Mouse (Mus musculus) C2C12 (cell line): Measurements from ENCODE around the gene Olfr873. TPM values are rescaled to one million over a fixed set of nuclear protein-coding genes. Genes with fewer than 3 reads are reported as not detected.
"Not testable (repeated sequence)": the region's sequence is repeated elsewhere in the genome, so short reads cannot be mapped to it uniquely, and the experiment has no call there.

ENCODE experiments used
- H3K27me3 ChIP-seq: one replicate; pipeline ENCODE4 v1.6.1; 2011; ENCODE audit not compliant: control insufficient read depth, insufficient read depth, insufficient read length
- H3K36me3 ChIP-seq: one replicate; pipeline ENCODE4 v1.6.1; 2011; ENCODE audit not compliant: control insufficient read depth, insufficient read depth
- H3K4me3 ChIP-seq: one replicate; pipeline ENCODE4 v1.5.1; 2011; ENCODE audit warnings: mild to moderate bottlenecking, control low read depth; ENCODE audit not compliant: poor library complexity, insufficient read depth, severe bottlenecking
- H3K79me2 ChIP-seq: one replicate; pipeline ENCODE4 v1.6.1; 2011; ENCODE audit not compliant: control insufficient read depth, insufficient read depth
- H3K79me3 ChIP-seq: one replicate; pipeline ENCODE4 v1.6.1; 2011; ENCODE audit warnings: low read depth, control low read depth
- H3ac ChIP-seq: one replicate; pipeline ENCODE3; 2011; ENCODE audit warnings: low read depth; ENCODE audit not compliant: control insufficient read depth, insufficient read length
- CEBPB ChIP-seq: IDR thresholded peaks from one replicate; pipeline ENCODE4 v1.6.1; 2011; ENCODE audit warnings: low read depth, mild to moderate bottlenecking, control low read depth, moderate library complexity
- CTCF ChIP-seq: IDR thresholded peaks from one replicate; pipeline ENCODE4 v1.5.1; 2011; ENCODE audit not compliant: control insufficient read depth, insufficient read depth, insufficient read length
- FOSL1 ChIP-seq: IDR thresholded peaks from one replicate; pipeline ENCODE4 v1.8.0; 2011; ENCODE audit warnings: mild to moderate bottlenecking, low read length; ENCODE audit not compliant: poor library complexity, insufficient read depth, severe bottlenecking
- MAX ChIP-seq: IDR thresholded peaks from one replicate; pipeline ENCODE4 v1.6.1; 2011; ENCODE audit warnings: mild to moderate bottlenecking, control low read depth
- MYOD1 ChIP-seq: IDR thresholded peaks from one replicate; pipeline ENCODE4 v1.6.1; 2011; ENCODE audit warnings: low read depth; ENCODE audit not compliant: control insufficient read depth, insufficient read length
- MYOG ChIP-seq: IDR thresholded peaks from one replicate; pipeline ENCODE4 v1.6.1; 2011; ENCODE audit not compliant: control insufficient read depth, insufficient read length; ENCODE audit errors: extremely low read depth
- USF1 ChIP-seq: IDR thresholded peaks from one replicate; pipeline ENCODE4 v1.6.1; 2011; ENCODE audit warnings: low read depth, mild to moderate bottlenecking, control low read depth, moderate library complexity
- long read RNA-seq, 2 experiments: library from polyadenylated mRNA; unstranded; transcript quantifications; one replicate each; pipeline ENCODE4 v2.0.0; 2019 to 2020
- polyA plus RNA-seq: library from polyadenylated mRNA; unstranded; fragments of >200 nt; fragmentation: generic; extraction: Trizol; gene quantifications from one replicate; pipeline ENCODE4 v1.2.1, GENCODE M21; 2012; ENCODE audit warnings: missing spikeins

The Olfr873 gene
- polyA plus RNA-seq: not detected
- long read RNA-seq, experiment 1: 0 reads
- long read RNA-seq, experiment 2: 0 reads

GRCm38 (mm10) chr9:20298232-20298631 is at the start of gene Olfr873:
TSS of gene Olfr873 (plus strand) at chr9:20298532.
- no peaks in the 10 kb centered on the region for H3K79me2 ChIP-seq
- no peaks in the 10 kb centered on the region for H3K79me3 ChIP-seq
- no peaks in the 10 kb centered on the region for H3K36me3 ChIP-seq
- TF ChIP-seq CEBPB (no peak), MAX (no peak), FOSL1 (no peak), MYOG (no peak), USF1 (no peak), MYOD1 (no peak), CTCF (no peak)
- no peaks in the 10 kb centered on the region for H3K27me3 ChIP-seq
- no peak within 1 kb of the TSS for H3K4me3 ChIP-seq
- H3ac ChIP-seq: no peak within 1 kb of the TSS

- no peaks in the 10 kb centered on the region for H3K27me3 ChIP-seq
- TF ChIP-seq MYOG (no peak), MAX (no peak), USF1 (no peak), MYOD1 (no peak), CTCF (no peak), CEBPB (no peak), FOSL1 (no peak)
- no peaks in the 10 kb centered on the region for H3K79me2 ChIP-seq
- no peak within 1 kb of the TSS for H3K4me3 ChIP-seq
- H3K79me3 ChIP-seq: no peaks in the 10 kb centered on the region
- no peak within 1 kb of the TSS for H3ac ChIP-seq
- no peaks in the 10 kb centered on the region for H3K36me3 ChIP-seq
Observed at GRCm38 (mm10) chr9:20282051-20282450, 16.3 kb upstream of the Olfr873 start, which contains the start of gene Olfr39. TSS of gene Olfr39 (plus strand) at chr9:20282351.

DNA sequence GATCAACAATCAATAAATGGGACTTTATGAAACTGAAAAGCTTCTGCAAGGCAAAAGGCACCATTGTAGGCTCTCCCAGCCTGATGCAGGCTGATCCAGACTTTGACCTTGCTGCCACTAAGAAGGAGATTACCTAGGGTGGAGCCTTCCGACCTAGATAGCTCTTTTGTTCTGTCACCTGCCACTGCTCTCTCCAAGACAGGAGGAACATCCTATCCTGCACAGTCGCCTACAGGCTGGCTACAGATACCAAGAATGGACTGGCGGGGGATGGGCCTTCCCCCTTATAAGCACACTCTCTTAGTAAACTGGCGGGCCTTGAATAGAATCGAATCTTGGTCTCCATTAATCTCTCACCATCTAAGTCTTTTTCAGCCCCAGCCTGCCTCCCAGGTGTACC is 2.8 kb upstream of the Olfr873 start:
- not testable (repeated sequence) for H3K27me3 ChIP-seq, H3K36me3 ChIP-seq, H3K79me2 ChIP-seq, H3ac ChIP-seq, H3K79me3 ChIP-seq, H3K4me3 ChIP-seq

DNA sequence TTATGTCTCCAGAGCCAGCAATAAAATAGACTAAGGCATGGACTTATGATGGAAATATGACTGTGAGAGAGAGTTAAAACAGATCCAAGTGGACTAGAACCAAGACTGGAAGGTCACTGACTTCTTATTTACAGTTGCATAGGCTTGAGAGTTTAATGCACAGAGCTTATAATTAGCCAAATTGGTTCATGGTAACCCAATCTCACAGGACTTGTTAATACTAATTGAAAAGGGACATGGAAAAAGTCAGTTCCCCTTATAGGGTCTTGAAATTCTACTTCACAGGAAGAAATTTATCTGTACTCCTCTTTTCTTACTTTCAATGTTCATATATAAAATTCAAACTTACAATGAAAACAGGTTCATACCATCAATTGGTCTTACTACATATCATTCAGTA is 37.7 kb downstream of the Olfr873 start, which contains the start of gene Olfr18:
Gene Olfr18, minus strand, starts transcription at position 101 of the 400 bp plus-strand sequence.
- TF ChIP-seq CEBPB (no peak), MYOG (no peak), USF1 (no peak)
- Histone ChIP-seq H3K27me3 (no peaks in the 10 kb centered on the region), H3ac (no peak within 1 kb of the TSS), H3K36me3 (no peaks in the 10 kb centered on the region), H3K79me2 (no peaks in the 10 kb centered on the region), H3K79me3 (no peaks in the 10 kb centered on the region), H3K4me3 (no peak within 1 kb of the TSS)

- Histone ChIP-seq H3K4me3 (no peak overlapping the region), H3K79me2 (no peaks in the 10 kb centered on the region), H3K27me3 (no peaks in the 10 kb centered on the region), H3ac (no peak overlapping the region), H3K36me3 (peaks cover 5% of the 10 kb centered on the region), H3K79me3 (no peaks in the 10 kb centered on the region)
- TF ChIP-seq MYOG (no peak), CTCF (no peak), FOSL1 (no peak), CEBPB (no peak), MYOD1 (no peak), MAX (no peak), USF1 (no peak)
Observed at GRCm38 (mm10) chr9:20348501-20348900, 50.2 kb downstream of the Olfr873 start.

Other genes with a start within 250 kb of the Olfr873 start
- gene Olfr867, start 241.0 kb upstream of the Olfr873 start, polyA plus RNA-seq: not detected
- not detected for gene Olfr868, start 199.9 kb upstream of the Olfr873 start, polyA plus RNA-seq
- not detected for gene Olfr869, start 169.5 kb upstream of the Olfr873 start, polyA plus RNA-seq
- gene Olfr870, start 124.5 kb upstream of the Olfr873 start, polyA plus RNA-seq: not detected
- not detected for gene Olfr871, start 86.3 kb upstream of the Olfr873 start, polyA plus RNA-seq
- not detected for gene Olfr872, start 61.4 kb upstream of the Olfr873 start, polyA plus RNA-seq
- not detected for gene Olfr39, start 16.2 kb upstream of the Olfr873 start, polyA plus RNA-seq
- gene Olfr18, start 37.6 kb downstream of the Olfr873 start, polyA plus RNA-seq: not detected
- gene Zfp560, start 86.6 kb downstream of the Olfr873 start, polyA plus RNA-seq: 17.5 TPM
- gene Zfp26, start 161.6 kb downstream of the Olfr873 start, polyA plus RNA-seq: 1.9 TPM
- 5.1 TPM for gene Zfp426, start 194.2 kb downstream of the Olfr873 start, polyA plus RNA-seq
- 7.5 TPM for gene Zfp266, start 222.9 kb downstream of the Olfr873 start, polyA plus RNA-seq